In genomic region chr8:126667721-126668656, GRCm38 (mm10) we compare ENCODE assay signal across 8 mouse cellular contexts.
DNase-seq lines count a peak whose midpoint lies in the region; ATAC-seq and TF ChIP-seq lines count a peak whose summit lies in the region.

No protein-coding gene starts in this region.

- H3K27ac ChIP-seq in gastrocnemius, adult 2 months = peak overlapping the region; percentile 97
- H3K27ac ChIP-seq in hindbrain, embryonic 13.5 days = peak overlapping the region; percentile 99

- 46% methylated on average over 16 of the region's 16 CpGs for WGBS in hindbrain, embryonic 13.5 days

- intact Hi-C loops in gastrocnemius, adult 2 months (cut with DNase I) = loop anchor here (1.0 to 5.0 kb wide), 6 partner anchors 67 to 254 kb away; no protein-coding TSS in a partner anchor

- no peak for TF ChIP-seq CTCF in gastrocnemius, adult 2 months (IDR thresholded peaks at IDR 0.05)

- no peaks in the 10 kb centered on the region for H3K9me3 ChIP-seq in hindbrain, embryonic 13.5 days

- peak; percentile 92 to 97 for DNase-seq in adrenal gland, adult (ENCODE audit: inconsistent age in 2 of 2, low spot score in 1 of 2)
- DNase-seq in cerebellum, adult 9-11 months = peak; percentile 85
- peak; percentile 92 for DNase-seq in gastrocnemius, adult 2 months
- DNase-seq in layer of hippocampus, postnatal 36 days = peak; percentile 82
- peak; percentile 78 for DNase-seq in lung, postnatal 14 days
- peak; percentile 97 for DNase-seq in skeletal muscle tissue, adult 2 months (ENCODE audit: low read depth, low spot score)

- H3K9ac ChIP-seq in hindbrain, embryonic 13.5 days = peak overlapping the region; percentile 66; the same call in 1 of the 2 replicates

- H3K4me3 ChIP-seq in gastrocnemius, adult 2 months = peak overlapping the region; percentile 51
- H3K4me3 ChIP-seq in hindbrain, embryonic 13.5 days = no peak overlapping the region

- H3K36me3 ChIP-seq in hindbrain, embryonic 13.5 days = no peaks in the 10 kb centered on the region

- peak; percentile 29 for ATAC-seq in hindbrain, embryonic 13.5 days (ENCODE audit: low FRiP score)
- ATAC-seq in erythroblast, adult 5-6 weeks (replicated peaks; ENCODE audit: low FRiP score, poor library complexity, severe bottlenecking) = no peak

- no peak overlapping the region for H3K4me2 ChIP-seq in hindbrain, embryonic 13.5 days

- H3K27me3 ChIP-seq in hindbrain, embryonic 13.5 days = no peaks in the 10 kb centered on the region

- peaks cover 69% of the 10 kb centered on the region for H3K4me1 ChIP-seq in hindbrain, embryonic 13.5 days (replicated peaks)
